Mouse (Mus musculus) cerebellum, adult 9-10 months (tissue): ENCODE measurements around the gene Acat1.
A peak's percentile ranks its signal among the peaks of the same experiment; 100 is the strongest.

ENCODE experiments used
- DNase-seq: peaks from one replicate; pipeline ENCODE4 v3.0.0; 2022

The Acat1 gene

DNA sequence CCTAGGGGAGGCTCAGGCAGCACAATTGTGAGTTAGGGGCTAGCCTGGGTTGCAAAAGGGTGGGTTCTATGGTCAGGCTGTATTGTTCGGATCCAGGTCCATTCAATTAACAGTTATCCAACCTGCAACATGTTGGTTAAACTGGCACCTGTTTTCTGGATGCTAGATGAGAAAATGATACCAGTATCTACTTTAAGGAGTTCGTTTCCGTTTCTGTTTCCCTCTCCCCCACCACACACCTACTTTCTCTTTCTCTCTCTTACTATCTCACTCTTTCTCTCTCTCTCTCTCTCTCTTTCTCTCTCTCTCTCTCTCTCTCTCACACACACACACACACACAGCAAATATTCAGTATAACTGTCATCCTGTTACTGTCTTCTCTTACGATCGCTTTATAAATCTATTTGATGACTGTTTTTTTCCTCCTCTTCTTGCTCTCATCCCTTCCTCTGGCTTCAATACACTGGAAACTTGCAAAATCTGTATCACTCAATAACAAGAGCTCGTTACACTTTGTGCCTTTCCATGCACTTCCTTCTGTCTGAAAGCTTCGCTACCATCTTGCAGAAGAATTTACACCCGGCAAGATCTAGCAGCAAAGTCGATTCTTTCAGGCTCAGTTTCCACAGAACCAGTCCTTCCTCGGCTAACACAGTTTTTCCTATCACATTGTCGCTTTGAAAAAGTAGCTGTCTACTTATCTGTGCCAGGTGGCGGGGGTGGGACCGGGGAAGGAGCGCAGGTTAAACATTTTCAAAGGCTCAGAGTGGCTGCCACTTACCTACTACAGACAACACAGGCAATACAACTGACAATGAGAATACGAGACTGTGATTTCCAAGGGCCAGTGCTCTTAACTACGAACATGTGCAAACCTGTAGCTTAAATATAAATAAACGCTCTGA is 74.5 kb downstream of the Acat1 start:
- DNase-seq = peak; percentile 23
